Mouse (Mus musculus): ENCODE measurements around the gene Zmiz1.
A peak's percentile ranks its signal among the peaks of the same experiment; 100 is the strongest.

The Zmiz1 gene

GRCm38 (mm10) chr14:25472981-25473649 lies 14.1 kb downstream of the Zmiz1 start:
- DNase-seq (ENCODE audit: low spot score in 2 of 2): no peak

- DNase-seq (ENCODE audit: low spot score in 2 of 2): no peak
Observed at GRCm38 (mm10) chr14:25474017-25474416, 15.0 kb downstream of the Zmiz1 start.

GRCm38 (mm10) chr14:25474732-25475131 lies 15.7 kb downstream of the Zmiz1 start:
- no peak for DNase-seq (ENCODE audit: low spot score in 2 of 2)

- no peak for DNase-seq (ENCODE audit: low spot score in 2 of 2)
Observed at GRCm38 (mm10) chr14:25476048-25476447, 17.1 kb downstream of the Zmiz1 start.

GRCm38 (mm10) chr14:25476453-25476852 lies 17.5 kb downstream of the Zmiz1 start:
- peak; percentile 69 to 82 for DNase-seq (ENCODE audit: low spot score in 2 of 2)

GRCm38 (mm10) chr14:25477268-25477667 lies 18.3 kb downstream of the Zmiz1 start:
- no peak for DNase-seq (ENCODE audit: low spot score in 2 of 2)

- DNase-seq (ENCODE audit: low spot score in 2 of 2): no peak
Observed at GRCm38 (mm10) chr14:25478257-25478656, 19.3 kb downstream of the Zmiz1 start.

- no peak for DNase-seq (ENCODE audit: low spot score in 2 of 2)
Observed at GRCm38 (mm10) chr14:25478755-25479154, 19.8 kb downstream of the Zmiz1 start.

GRCm38 (mm10) chr14:25479841-25480252 lies 20.9 kb downstream of the Zmiz1 start:
- DNase-seq (ENCODE audit: low spot score in 2 of 2): no peak

GRCm38 (mm10) chr14:25480443-25480842 lies 21.5 kb downstream of the Zmiz1 start:
- DNase-seq (ENCODE audit: low spot score in 2 of 2): no peak

- peak; percentile 78 to 90 for DNase-seq (ENCODE audit: low spot score in 2 of 2)
Observed at GRCm38 (mm10) chr14:25480916-25481666, 22.1 kb downstream of the Zmiz1 start.

GRCm38 (mm10) chr14:25481667-25482331 lies 22.8 kb downstream of the Zmiz1 start:
- DNase-seq (ENCODE audit: low spot score in 2 of 2): no peak

- no peak for DNase-seq (ENCODE audit: low spot score in 2 of 2)
Observed at GRCm38 (mm10) chr14:25482404-25482803, 23.4 kb downstream of the Zmiz1 start.

GRCm38 (mm10) chr14:25483285-25483684 lies 24.3 kb downstream of the Zmiz1 start:
- DNase-seq (ENCODE audit: low spot score in 2 of 2): no peak

GRCm38 (mm10) chr14:25484049-25484448 lies 25.1 kb downstream of the Zmiz1 start:
- DNase-seq (ENCODE audit: low spot score in 2 of 2): no peak

- DNase-seq (ENCODE audit: low spot score in 2 of 2): no peak
Observed at GRCm38 (mm10) chr14:25486220-25486619, 27.2 kb downstream of the Zmiz1 start.

GRCm38 (mm10) chr14:25486742-25487469 lies 27.9 kb downstream of the Zmiz1 start:
- no peak for DNase-seq (ENCODE audit: low spot score in 2 of 2)

GRCm38 (mm10) chr14:25487470-25487955 lies 28.5 kb downstream of the Zmiz1 start:
- DNase-seq (ENCODE audit: low spot score in 2 of 2): no peak

- peak in 1 of 2 experiments; percentile 65 for DNase-seq (ENCODE audit: low spot score in 2 of 2)
Observed at GRCm38 (mm10) chr14:25488097-25488613, 29.2 kb downstream of the Zmiz1 start.

- DNase-seq (ENCODE audit: low spot score in 2 of 2): peak in 1 of 2 experiments; percentile 52
Observed at GRCm38 (mm10) chr14:25489336-25490078, 30.5 kb downstream of the Zmiz1 start.

- DNase-seq (ENCODE audit: low spot score in 2 of 2): no peak
Observed at GRCm38 (mm10) chr14:25491961-25492360, 33.0 kb downstream of the Zmiz1 start.

Measured in urinary bladder, postnatal 36 days (tissue).